Mouse (Mus musculus): ENCODE measurements around the gene Hnrnpm.

The Hnrnpm gene

DNA sequence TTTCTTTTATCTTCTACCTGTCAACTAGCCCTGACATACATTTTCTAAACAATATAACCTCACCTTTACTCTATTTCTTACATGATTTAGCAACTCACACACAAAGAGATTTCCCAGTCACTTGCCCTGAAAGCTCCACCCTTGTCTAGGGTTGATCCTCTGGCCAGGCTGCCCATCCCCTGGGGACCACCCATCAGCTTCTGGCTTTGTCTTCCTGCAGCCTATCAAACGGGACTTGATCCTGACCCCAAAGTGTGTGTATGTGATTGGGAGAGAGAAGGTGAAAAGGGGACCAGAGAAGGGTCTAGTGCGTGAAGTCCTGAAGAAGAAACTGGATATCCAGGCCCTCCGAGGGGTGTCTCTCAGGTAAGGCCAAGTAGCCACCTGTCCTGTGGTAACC is 85.8 kb downstream of the Hnrnpm start:
- ATAC-seq (ENCODE audit: insufficient number of reproducible peaks, low FRiP score, low TSS enrichment) = no peak

- no peak for ATAC-seq (ENCODE audit: insufficient number of reproducible peaks, low FRiP score, low TSS enrichment)
Observed at GRCm38 (mm10) chr17:33599836-33600475, 86.7 kb downstream of the Hnrnpm start.

DNA sequence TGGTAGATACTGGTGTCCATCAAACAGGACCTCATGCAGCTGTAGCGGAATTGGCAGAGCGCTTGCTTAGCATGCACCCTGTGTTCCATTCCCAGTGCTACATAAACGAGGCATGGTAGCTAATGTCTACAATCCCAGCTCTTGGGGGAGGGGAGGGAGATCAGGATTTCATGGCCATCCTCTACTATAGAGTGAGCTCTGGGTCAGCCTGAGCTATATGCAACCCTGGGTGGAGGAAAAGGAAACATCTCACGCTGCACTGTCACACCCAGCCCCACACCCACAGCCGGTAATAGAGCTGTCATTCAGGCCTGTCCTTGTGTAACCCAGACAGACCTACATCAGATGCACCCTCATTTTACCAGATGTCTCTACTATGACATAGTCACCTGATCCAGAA is 88.2 kb downstream of the Hnrnpm start:
- no peak for ATAC-seq (ENCODE audit: insufficient number of reproducible peaks, low FRiP score, low TSS enrichment)

DNA sequence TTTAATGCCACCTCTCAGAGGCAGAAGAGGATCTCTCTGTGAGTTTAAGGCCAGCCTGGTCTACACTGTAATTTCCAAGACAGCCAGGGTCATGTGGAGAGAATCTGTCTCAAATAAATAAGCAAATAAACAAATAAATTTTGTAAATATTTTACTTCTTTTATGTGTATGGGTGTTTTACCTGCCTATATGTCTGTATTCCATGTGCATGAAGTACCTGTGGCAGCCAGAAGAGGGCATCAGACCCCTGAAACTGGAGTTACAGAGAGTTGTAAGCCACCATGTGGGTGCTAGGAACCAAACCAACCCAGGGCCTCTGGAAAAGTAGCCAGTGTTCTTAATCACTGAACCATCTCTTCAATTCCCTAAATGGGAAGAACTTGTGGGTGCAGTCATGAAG is 89.4 kb downstream of the Hnrnpm start:
- no peak for ATAC-seq (ENCODE audit: insufficient number of reproducible peaks, low FRiP score, low TSS enrichment)
